Mouse (Mus musculus): ENCODE results near the gene Ahdc1.
A peak's percentile ranks its signal among the peaks of the same experiment; 100 is the strongest.

DNA sequence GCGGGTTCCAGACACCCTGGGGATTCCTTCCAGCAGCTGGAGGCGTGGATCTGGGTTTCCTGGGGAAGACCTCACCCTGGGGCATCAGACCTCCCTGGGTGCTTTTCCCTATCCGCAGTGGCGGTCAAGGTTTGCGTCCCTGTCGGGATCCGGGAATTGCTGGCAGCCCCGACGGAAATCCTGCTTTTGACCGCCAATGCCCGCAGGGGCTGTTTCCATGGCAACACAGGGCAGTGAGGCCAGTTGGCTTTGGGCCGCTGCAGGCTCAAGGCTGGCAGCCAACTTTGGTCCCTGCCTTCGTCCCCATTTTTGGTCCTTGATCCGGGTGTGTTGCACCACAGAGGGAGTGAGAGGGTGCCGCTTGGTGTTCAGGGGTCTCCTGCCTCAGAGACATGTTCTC is 36.2 kb upstream of the Ahdc1 start:
- 0 out of 2 replicates have a peak, but pooled peaks have one; percentile 34 for TF ChIP-seq EP300 (IDR thresholded peaks at IDR 0.05; ENCODE audit: low read depth)
- TF ChIP-seq CTCF (IDR thresholded peaks at IDR 0.05; ENCODE audit: low read depth), result no peak

All from heart, postnatal 0 days (tissue).